Mouse (Mus musculus): Measurements from ENCODE around the gene Slc5a3. TPM values are rescaled to one million over a fixed set of nuclear protein-coding genes. Genes with fewer than 3 reads are reported as not detected.
A peak's percentile ranks its signal among the peaks of the same experiment; 100 is the strongest.
"Not testable (repeated sequence)": the region's sequence is repeated elsewhere in the genome, so short reads cannot be mapped to it uniquely, and the experiment has no call there.

The Slc5a3 gene
- total RNA-seq, 1 experiment from 2014 or later: 23.6 TPM

- no peak for DNase-seq
Observed at GRCm38 (mm10) chr16:92062832-92063231, 4.7 kb downstream of the Slc5a3 start.

DNA sequence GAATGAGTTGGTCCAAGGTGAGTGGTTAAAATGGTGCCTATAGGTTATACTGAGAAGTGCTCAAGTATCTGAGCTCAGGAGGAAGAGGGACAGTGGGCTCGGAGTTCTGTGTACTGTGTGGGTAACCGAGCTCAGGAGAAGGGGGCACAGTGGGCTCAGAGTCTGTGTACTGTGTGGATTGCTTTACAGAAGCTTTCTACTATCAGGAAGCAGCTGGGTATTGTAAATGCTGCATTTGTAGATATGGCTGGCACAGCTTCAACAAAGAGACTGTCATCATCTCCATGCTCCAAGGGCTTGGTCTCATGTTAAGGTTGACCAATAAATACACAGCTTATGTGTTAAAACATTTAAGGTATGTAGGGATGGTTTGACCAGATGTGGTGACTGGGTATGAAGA, 6.7 kb downstream of the Slc5a3 start:
- DNase-seq: no peak

DNA sequence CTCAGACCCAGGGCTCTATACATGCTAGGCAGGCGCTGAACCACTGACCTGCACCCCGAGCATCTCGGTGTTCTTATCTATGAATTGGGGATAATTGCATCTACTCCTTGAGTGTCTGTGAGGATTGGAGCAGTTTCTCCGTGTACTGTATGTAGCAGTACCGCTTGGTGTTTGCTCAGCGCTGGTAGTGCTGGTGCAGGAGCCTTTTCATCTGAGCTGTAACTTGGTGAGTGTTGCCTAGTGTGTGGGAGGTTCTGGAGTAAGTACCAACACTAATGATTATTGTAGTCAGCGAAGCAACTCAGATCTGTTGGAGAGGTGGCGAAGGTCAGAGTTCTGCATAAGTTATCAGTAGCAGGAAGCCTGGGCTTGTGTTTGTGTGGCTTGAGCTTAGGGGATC, 12.2 kb downstream of the Slc5a3 start:
- DNase-seq: no peak

DNA sequence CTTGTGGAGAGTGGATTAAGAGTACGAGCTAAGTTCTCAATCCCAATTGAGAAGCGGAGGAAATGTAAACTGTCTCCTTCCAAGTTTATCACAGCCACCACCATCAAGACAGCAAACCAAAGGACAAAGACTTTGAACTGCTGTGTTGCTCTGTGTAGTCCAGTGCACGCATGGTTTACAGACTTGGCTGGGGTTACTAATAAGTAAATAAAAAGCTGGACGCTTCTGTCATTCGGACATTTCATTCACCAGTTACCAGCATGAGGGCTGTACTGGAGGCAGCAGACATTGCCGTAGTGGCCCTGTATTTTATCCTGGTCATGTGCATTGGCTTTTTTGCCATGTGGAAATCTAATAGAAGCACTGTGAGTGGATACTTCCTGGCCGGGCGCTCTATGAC, 18.7 kb downstream of the Slc5a3 start:
- DNase-seq: no peak

GRCm38 (mm10) chr16:92083771-92084453, 25.8 kb downstream of the Slc5a3 start:
- no peak for DNase-seq

DNA sequence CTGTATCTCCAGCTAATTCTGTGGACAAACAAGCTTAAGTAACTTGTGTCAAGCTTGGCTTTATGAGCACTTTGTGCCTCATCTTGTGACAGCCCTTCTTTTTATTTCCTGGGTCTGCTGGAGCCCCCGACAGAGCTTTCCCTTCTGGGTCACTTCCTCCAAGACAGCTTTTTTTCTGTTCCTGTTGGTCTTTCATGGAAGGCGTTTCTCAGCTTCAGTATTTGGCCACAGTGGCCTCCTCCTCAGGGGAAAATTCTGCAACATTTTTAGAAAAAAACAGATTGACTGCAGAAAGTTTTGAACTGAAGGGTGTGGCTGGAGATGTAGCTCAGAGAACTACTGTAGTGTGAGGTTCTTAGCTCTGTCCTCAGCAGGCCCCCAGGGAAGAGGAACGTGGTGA, 31.1 kb downstream of the Slc5a3 start:
- DNase-seq: no peak

GRCm38 (mm10) chr16:92091876-92092275, 33.8 kb downstream of the Slc5a3 start:
- no peak for DNase-seq

DNA sequence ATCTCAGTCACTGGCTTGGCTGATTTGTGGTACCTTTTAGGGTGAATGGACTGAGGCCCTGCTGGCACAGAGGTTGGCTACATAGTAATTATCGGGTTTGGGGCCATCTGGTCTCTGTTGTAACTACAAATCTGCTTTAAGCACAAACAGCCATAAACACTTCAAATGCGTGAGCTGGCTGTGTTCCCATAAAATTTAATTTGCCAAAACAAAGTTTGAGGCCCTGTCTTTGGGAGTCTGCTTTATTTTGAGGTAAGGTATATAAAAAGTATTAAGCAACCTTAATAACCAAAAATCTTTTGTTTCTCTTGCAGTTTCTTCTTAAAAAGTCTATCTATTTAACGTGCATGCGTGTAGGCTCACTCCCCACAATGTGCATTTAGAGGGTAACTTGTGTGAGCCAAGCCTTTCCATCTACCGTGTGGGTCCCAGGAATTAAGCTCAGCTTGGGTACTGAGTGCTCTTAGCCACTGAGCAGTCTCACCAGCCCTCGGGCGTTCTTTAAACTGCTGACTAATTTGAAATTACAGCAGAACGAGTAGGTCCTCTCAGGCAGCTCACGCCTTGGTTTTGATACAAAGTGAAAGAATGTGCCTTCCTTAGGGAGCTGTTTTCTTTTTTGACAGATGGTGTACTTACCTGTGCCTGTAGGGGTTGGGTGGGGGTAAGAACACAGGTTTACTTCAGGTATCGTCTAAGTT, 40.4 kb downstream of the Slc5a3 start:
- no peak for DNase-seq

DNA sequence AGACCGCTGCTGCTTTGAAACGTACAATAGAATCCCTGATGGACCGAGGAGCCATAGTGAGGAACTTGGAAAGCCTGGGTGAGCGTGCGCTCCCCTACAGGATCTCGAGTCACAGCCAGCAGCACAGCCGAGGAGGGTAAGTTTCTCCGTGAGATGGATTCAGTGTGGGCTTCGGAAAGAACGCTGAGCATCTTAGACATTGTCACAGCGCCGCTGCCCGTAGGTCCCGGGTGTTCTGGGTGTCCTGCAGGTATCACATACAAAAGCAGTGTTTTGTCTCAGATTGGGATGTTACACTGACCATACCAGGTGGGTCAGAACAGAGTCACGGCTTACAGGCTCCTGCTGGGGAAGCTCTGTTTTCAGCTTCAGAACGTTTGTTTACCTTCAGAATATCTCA, 41.5 kb downstream of the Slc5a3 start:
- DNase-seq: no peak

- DNase-seq: no peak
Observed at GRCm38 (mm10) chr16:92100111-92100510, 42.0 kb downstream of the Slc5a3 start.

DNA sequence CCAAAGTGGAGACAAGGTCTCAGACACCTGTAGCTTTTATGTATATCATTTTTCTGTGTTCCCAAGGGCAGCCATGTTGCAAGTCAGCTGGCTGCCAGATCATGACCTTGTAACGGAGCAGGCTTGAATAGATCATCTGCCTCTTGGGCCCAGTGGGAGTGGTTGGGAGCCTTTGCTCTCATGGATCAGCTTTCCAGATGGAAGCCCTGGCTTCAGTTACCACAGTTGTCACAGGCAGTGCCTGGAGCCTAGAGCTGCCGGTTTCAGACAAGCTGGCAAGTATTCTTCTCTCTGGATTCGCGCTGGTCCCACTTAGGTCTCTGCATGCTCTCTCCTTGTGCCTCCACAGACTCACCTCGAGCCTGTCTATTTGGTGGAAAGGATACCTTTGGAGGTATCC, 44.0 kb downstream of the Slc5a3 start:
- DNase-seq: peak; percentile 47

- DNase-seq: not testable (repeated sequence)
Observed at GRCm38 (mm10) chr16:92102931-92103330, 44.8 kb downstream of the Slc5a3 start.

DNA sequence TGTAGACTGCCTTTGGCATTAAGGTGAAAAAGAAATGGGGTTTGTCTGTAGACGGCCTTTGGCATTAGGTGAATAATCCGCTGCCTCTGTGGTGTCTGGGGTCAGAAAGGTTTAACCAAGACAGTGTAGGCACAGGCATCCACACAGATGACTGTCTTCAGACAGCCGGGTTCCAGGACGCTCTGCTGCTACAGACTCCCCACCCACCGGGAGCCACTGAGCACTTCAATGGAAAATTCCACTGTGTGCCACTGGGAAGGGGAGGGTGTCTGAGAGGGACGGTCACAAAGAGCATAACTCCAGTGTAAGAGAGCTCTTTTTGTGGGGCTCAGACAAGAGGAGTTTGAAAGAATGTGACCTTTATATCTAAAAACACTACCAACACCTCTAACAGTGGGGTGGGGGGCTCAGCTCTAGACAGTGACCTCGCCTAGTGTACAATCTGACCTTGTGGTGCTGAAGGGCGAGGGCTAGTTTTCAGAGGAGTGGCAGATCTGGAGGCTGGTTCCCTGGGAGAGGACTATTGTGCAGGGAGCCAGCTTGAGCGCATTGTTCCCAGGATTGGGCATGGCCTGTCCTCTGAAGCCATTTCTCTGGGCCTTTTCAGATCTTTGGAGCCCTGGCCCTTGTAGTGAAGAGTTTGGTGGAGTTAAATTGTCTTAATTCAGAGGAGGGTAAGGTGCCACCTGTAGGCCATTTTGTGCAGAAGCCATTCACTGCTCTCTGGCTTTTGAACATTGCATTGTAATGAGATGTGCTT, 45.6 kb downstream of the Slc5a3 start:
- peak; percentile 51 for DNase-seq

DNA sequence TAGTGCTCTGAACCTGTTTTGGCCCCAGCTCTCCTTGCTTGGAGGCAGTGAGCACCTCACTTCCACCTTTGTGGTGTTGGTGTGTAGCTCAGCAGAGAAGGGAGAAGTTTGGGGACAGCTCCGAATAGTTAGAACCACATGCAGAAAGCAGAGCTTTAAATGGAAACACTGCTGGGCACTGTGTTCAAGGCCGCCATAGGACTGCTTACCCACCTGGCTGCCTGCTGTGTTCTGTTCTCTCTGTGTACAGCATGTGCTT, 46.1 kb downstream of the Slc5a3 start:
- no peak for DNase-seq

GRCm38 (mm10) chr16:92104951-92105350, 46.8 kb downstream of the Slc5a3 start:
- no peak for DNase-seq

DNA sequence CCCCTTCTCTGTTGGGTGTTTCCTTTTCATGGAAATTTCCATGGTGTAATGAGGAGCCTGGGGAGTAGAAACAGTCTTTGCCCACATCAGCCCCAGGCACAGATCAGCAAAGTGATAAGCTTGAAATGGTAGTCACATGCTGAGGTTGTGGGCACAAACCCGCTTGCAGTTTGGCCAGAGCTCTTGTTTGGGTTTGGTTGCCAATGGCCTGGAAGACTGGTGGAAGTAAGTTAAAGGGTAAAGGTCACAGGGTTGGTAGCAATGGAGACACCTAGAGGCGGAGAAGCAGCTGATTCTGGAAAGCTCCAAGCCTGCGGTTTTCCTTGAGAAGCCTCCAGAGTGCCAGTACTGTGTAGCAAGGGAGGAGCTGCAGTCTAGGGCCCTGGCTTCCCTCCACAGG, 47.5 kb downstream of the Slc5a3 start:
- DNase-seq: no peak

DNA sequence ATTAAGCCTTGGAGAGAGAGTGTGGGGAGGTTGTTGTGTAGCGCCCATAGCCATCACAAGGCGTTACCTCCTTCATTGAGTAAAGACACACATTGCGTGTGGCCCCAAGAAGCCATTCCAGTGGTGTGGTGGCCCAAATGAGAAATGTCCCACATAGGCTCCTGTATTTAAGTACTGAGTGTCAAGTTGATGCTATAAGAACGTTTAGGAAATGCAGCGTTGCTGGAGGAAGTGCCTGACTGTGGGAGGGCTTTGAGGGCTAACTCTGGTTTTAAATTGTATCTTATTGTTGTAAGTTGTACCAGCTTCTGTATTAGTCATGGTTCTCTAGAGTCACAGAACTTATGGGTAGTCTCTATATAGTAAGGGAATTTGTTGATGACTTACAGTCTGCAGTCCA, 49.2 kb downstream of the Slc5a3 start:
- no peak for DNase-seq

GRCm38 (mm10) chr16:92114706-92115241, 56.7 kb downstream of the Slc5a3 start:
- peak; percentile 76 for DNase-seq

DNA sequence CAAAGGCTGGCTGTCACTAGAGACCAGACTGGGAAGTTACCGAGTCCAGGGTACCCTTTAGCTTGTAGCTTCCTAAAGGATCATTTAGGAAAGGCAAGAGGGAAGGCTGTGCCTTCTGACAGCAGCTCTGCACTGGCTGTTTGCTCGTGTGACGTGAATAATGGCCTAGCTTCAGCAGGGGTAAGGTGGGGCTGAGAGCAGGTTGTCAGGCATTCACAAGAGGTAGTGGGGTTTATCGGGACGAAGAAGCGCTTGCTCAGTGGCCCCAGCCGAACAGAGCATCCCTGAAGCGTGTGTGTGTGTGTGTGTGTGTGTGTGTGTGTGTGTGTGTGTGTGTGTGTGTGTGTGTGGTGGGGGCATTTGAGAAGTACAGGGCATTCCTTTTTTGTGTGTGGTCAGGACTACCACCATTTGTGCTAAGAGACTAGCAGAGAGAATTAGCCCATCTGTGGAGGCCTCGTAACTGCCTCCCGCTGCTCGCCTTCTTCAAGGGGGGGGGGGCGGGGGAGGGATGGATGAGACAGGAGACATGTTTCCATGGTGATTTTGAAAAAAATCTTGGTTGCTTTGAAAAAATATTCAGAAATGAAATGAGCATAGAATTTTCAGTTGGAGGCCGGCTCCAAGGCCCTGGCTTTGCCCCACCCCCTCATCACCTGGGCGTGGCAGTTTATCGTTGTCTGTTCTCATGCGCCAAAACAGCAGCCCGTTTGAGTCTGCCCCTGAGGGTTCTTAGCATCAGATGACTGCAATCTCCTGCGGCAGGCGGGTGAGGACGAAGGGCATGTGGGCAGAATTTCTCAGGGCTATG, 57.7 kb downstream of the Slc5a3 start:
- peak; percentile 66 for DNase-seq

GRCm38 (mm10) chr16:92117337-92118209, 59.5 kb downstream of the Slc5a3 start:
- no peak for DNase-seq

DNA sequence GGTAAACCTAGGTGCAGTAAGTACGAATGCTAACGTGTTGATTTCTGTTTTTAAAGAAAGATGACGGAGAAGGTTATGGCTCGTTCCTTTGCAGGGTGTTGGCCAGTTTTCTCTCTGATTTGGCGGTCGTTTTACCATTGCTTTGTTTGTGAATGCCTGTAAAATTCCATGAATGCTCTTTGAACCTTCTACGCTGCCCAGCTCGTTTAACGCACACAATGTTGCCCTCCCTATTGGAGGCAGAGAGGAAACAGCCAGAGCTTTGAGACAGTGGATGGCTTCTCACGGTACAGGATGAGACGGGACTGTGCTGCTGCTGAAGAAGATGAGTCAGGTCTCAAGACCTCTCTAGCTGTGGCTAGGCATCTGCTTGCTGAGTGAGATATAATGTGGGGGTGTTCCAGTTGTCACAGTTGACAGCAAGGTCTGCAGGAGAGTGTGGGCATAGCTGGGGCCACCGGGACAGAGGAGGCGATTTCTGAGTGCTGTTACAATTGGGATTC, 60.9 kb downstream of the Slc5a3 start:
- no peak for DNase-seq
